ENCODE assay signal across 21 mouse cellular contexts in the genomic region with DNA sequence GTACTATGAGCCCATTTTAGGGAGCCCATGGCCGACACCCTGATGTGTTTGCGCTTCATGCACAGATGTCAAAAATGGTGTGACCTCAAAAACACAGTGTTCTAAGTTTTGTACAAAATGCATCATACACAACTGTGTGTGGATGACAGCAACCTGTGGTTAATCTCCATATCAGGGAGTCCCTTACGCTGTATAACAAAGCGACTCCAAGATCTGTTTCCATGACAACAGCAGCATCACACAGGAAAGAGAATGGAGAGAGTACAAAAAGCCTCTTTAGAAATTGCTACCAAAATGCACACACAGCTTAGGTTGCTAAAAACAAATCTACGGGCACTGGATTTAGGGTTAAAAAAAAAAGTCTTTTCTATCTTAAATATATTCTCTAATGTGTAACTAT.
DNase-seq lines count a peak whose midpoint lies in the region; ATAC-seq and TF ChIP-seq lines count a peak whose summit lies in the region.
"Had no signal": no experiment of that assay in that cellular context is flagged by ENCODE, and none has a peak within 500 bp of the region (broad histone marks: within the 10 kb centered on the region; RNA-seq: fewer than 3 reads in every experiment).

No protein-coding gene starts in this region.

- no peak overlapping the region for H3K4me2 ChIP-seq in midbrain, embryonic 13.5 days (replicated peaks)
- no peak overlapping the region for H3K4me2 ChIP-seq in forebrain, postnatal 0 days (ENCODE audit: low read depth)
- H3K4me2 ChIP-seq in heart, embryonic 11.5 days, result no peak overlapping the region
- H3K4me2 ChIP-seq: embryonic facial prominence, embryonic 13.5 days; limb, embryonic 15.5 days; midbrain, embryonic 12.5 days; neural tube, embryonic 13.5 days had no signal

- no peak for TF ChIP-seq CTCF in forebrain, postnatal 0 days (IDR thresholded peaks at IDR 0.05; ENCODE audit: low read depth)
- TF ChIP-seq CTCF in olfactory bulb, adult 2 months (IDR thresholded peaks at IDR 0.05; ENCODE audit: insufficient read depth, low read depth, low read length), result no peak

- no peak overlapping the region for H3K27ac ChIP-seq in midbrain, embryonic 13.5 days
- no peak overlapping the region for H3K27ac ChIP-seq in midbrain, embryonic 10.5 days (replicated peaks)
- H3K27ac ChIP-seq in forebrain, postnatal 0 days (ENCODE audit: low read depth, low read length), result peak overlapping the region; percentile 72
- H3K27ac ChIP-seq in olfactory bulb, adult 2 months (ENCODE audit: insufficient read depth, low read depth, low read length), result peak overlapping the region; percentile 78
- H3K27ac ChIP-seq in heart, embryonic 11.5 days (ENCODE audit: low read depth, low read length), result no peak overlapping the region
- H3K27ac ChIP-seq: embryonic facial prominence, embryonic 13.5 days; limb, embryonic 15.5 days; midbrain, embryonic 12.5 days; neural tube, embryonic 13.5 days; stomach, postnatal 0 days had no signal

- no peak for TF ChIP-seq POLR2A in olfactory bulb, adult 2 months (IDR thresholded peaks at IDR 0.05; ENCODE audit: insufficient read depth, low read depth, low read length)

- 48% methylated on average over 5 of the region's 5 CpGs for WGBS in midbrain, embryonic 13.5 days
- WGBS in midbrain, embryonic 10.5 days, result 76% methylated on average over 5 of the region's 5 CpGs
- 45% methylated on average over 5 of the region's 5 CpGs for WGBS in forebrain, postnatal 0 days
- WGBS in olfactory bulb, adult 2 months, result 39% methylated on average over 5 of the region's 5 CpGs
- 89% methylated on average over 5 of the region's 5 CpGs for WGBS in heart, embryonic 11.5 days (ENCODE audit: insufficient replicate concordance)

- no peak overlapping the region for H3K4me3 ChIP-seq in midbrain, embryonic 13.5 days (replicated peaks)
- no peak overlapping the region for H3K4me3 ChIP-seq in midbrain, embryonic 10.5 days
- H3K4me3 ChIP-seq in forebrain, postnatal 0 days (ENCODE audit: low read depth, low read length), result no peak overlapping the region
- H3K4me3 ChIP-seq in olfactory bulb, adult 2 months (ENCODE audit: insufficient read depth, low read depth, low read length), result no peak overlapping the region
- no peak overlapping the region for H3K4me3 ChIP-seq in heart, embryonic 11.5 days (ENCODE audit: low read depth, low read length)
- H3K4me3 ChIP-seq: embryonic facial prominence, embryonic 13.5 days; limb, embryonic 15.5 days; midbrain, embryonic 12.5 days; neural tube, embryonic 13.5 days had no signal

- H3K27me3 ChIP-seq in midbrain, embryonic 13.5 days, result no peaks in the 10 kb centered on the region
- H3K27me3 ChIP-seq in midbrain, embryonic 10.5 days (ENCODE audit: low read depth, poor library complexity, severe bottlenecking), result no peaks in the 10 kb centered on the region
- no peaks in the 10 kb centered on the region for H3K27me3 ChIP-seq in forebrain, postnatal 0 days (ENCODE audit: insufficient read depth, low read length)
- H3K27me3 ChIP-seq in heart, embryonic 11.5 days (ENCODE audit: control insufficient read depth, insufficient read depth, low read length), result no peaks in the 10 kb centered on the region
- H3K27me3 ChIP-seq: embryonic facial prominence, embryonic 13.5 days; limb, embryonic 15.5 days; midbrain, embryonic 12.5 days; neural tube, embryonic 13.5 days had no signal

- H3K9ac ChIP-seq in midbrain, embryonic 13.5 days (replicated peaks), result no peak overlapping the region
- no peak overlapping the region for H3K9ac ChIP-seq in forebrain, postnatal 0 days
- H3K9ac ChIP-seq in heart, embryonic 11.5 days (ENCODE audit: low read depth, low read length), result no peak overlapping the region
- H3K9ac ChIP-seq: embryonic facial prominence, embryonic 13.5 days; limb, embryonic 15.5 days; midbrain, embryonic 12.5 days; neural tube, embryonic 13.5 days had no signal

- ATAC-seq in midbrain, embryonic 13.5 days, result peak; percentile 71
- peak; percentile 54 for ATAC-seq in activated CD4-positive, CD25-positive, alpha-beta regulatory T cell, adult 4 months
- ATAC-seq in forebrain, postnatal 0 days, result peak; percentile 95
- no peak for ATAC-seq in heart, embryonic 11.5 days (replicated peaks; ENCODE audit: insufficient number of reproducible peaks, low FRiP score, low TSS enrichment)

- DNase-seq in midbrain, embryonic 10.5 days (ENCODE audit: low spot score), result no peak
- peak; percentile 81 for DNase-seq in forebrain, postnatal 0 days
- no peak for DNase-seq in thymus, postnatal 10 days (ENCODE audit: low spot score in 2 of 2)
- DNase-seq: cerebellum, adult 2 months; gastrocnemius, postnatal 10 days; heart, postnatal 14 days; kidney, adult 11 months; kidney, postnatal 14 days; layer of hippocampus, adult 9-11 months; lung, adult 18-20 months; lung, postnatal 36 days; thymus, postnatal 25 days had no signal

- peaks cover 10% of the 10 kb centered on the region for H3K4me1 ChIP-seq in midbrain, embryonic 13.5 days (replicated peaks)
- H3K4me1 ChIP-seq in midbrain, embryonic 10.5 days, result peaks cover 6% of the 10 kb centered on the region
- H3K4me1 ChIP-seq in forebrain, postnatal 0 days (ENCODE audit: insufficient read depth), result peaks cover 7% of the 10 kb centered on the region; the same call in 1 of the 2 replicates
- peaks cover 19% of the 10 kb centered on the region for H3K4me1 ChIP-seq in olfactory bulb, adult 2 months (ENCODE audit: control insufficient read depth, insufficient read depth, low read length)
- H3K4me1 ChIP-seq in heart, embryonic 11.5 days (ENCODE audit: control insufficient read depth, insufficient read depth, low read length), result no peaks in the 10 kb centered on the region; the same call in 1 of the 2 replicates
- H3K4me1 ChIP-seq: limb, embryonic 15.5 days had no signal

- H3K9me3 ChIP-seq in midbrain, embryonic 13.5 days, result no peaks in the 10 kb centered on the region
- no peaks in the 10 kb centered on the region; the same call in 1 of the 2 replicates for H3K9me3 ChIP-seq in midbrain, embryonic 10.5 days (replicated peaks)
- no peaks in the 10 kb centered on the region for H3K9me3 ChIP-seq in forebrain, postnatal 0 days (ENCODE audit: low read length)
- no peaks in the 10 kb centered on the region for H3K9me3 ChIP-seq in heart, embryonic 11.5 days (replicated peaks; ENCODE audit: control insufficient read depth, low read length)
- H3K9me3 ChIP-seq: embryonic facial prominence, embryonic 13.5 days; limb, embryonic 15.5 days had no signal

- no peaks in the 10 kb centered on the region for H3K36me3 ChIP-seq in midbrain, embryonic 13.5 days
- H3K36me3 ChIP-seq in midbrain, embryonic 10.5 days, result no peaks in the 10 kb centered on the region
- H3K36me3 ChIP-seq in forebrain, postnatal 0 days (ENCODE audit: insufficient read depth), result no peaks in the 10 kb centered on the region
- no peaks in the 10 kb centered on the region for H3K36me3 ChIP-seq in heart, embryonic 11.5 days (ENCODE audit: control insufficient read depth, insufficient read depth, low read length)
- H3K36me3 ChIP-seq: embryonic facial prominence, embryonic 13.5 days; limb, embryonic 15.5 days; midbrain, embryonic 12.5 days; neural tube, embryonic 13.5 days had no signal

Comparison
In these comparisons a context has a peak if more than half of its experiments do, and no peak if none do; other contexts are left out.
1. H3K27ac ChIP-seq: peak in forebrain, postnatal 0 days (single experiment) and olfactory bulb, adult 2 months (single experiment); none in midbrain, embryonic 13.5 days (single experiment), midbrain, embryonic 10.5 days (single experiment) and heart, embryonic 11.5 days (single experiment).